Mouse (Mus musculus) inflammation-experienced regulatory T-cells, adult 6 months (primary cell): ENCODE measurements around the gene 2010106E10Rik. TPM values are rescaled to one million over a fixed set of nuclear protein-coding genes. Genes with fewer than 3 reads are reported as not detected.

ENCODE experiments used
- ATAC-seq: one replicate; pipeline ENCODE4 v1.8.0; 2017
- polyA plus RNA-seq, 3 experiments: library from polyadenylated mRNA; unstranded; fragments of 100-300 nt; shearing (Covaris generic); gene quantifications; one replicate each; pipeline ENCODE4 v1.2.1; 2017

The 2010106E10Rik gene
- polyA plus RNA-seq = not detected

DNA sequence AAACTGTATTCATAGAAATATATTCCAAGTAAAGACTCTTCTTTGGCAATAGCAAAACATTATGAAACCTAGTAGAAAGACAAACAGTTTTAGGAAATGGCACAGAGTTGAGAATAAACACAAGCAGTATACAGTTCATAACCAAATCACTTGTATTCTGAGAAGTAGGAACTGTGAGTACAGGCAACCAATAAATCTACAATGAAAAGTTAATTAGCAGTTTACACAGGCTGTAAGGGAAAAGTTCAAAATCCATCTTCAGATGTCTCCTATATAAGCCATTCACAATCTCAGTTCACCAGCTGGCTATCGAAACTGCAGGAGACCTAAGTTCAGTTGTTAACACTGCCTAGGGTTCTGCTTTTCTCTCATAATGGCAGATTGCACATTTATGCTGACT lies at the start of gene 2010106E10Rik:
Gene 2010106E10Rik (plus strand): TSS at position 301 of the 400 bp plus-strand sequence.
- no peak for ATAC-seq

GRCm38 (mm10) chrX:112505651-112506050 lies 10.6 kb downstream of the 2010106E10Rik start:
- no peak for ATAC-seq

GRCm38 (mm10) chrX:112524755-112525154 lies 29.7 kb downstream of the 2010106E10Rik start:
- ATAC-seq = no peak

DNA sequence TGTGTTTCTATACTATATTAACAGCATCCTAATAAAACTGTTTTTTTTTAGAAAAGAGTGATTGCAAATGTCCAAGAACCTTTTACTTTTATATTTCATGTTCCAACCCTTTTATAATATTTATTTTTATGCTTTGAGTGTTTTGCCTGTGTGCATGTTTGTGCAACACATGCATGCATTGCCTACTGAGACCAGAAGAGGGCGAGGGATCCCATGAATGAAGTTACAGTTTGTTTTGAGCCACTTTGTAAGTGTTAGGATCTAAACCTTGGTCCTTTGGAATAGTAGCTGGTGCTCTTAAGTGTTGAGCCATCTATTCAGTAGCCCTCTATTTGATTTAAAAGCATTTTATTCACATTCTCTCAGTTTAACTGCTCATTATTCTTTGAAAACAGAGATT lies 48.0 kb downstream of the 2010106E10Rik start:
- ATAC-seq = no peak

DNA sequence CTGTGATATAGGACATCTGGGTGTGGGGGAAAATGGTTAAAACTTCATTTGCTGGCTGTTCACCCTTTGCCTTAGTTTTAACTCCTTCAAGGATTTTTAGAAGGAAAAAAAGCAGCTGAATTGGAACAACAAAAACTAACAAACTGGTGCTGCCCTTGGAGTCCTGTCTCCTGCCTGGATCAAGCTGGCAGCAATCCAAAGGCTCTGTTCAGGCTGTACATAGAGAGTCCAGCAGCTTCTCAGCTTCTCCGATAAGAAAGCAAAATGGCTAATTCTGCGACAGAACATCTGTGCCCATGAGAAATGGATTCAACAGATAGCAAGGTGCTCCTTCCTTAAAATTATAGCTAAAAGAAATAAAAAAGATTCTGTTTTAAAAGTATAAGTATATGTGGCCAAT lies 72.6 kb downstream of the 2010106E10Rik start:
- ATAC-seq = no peak

DNA sequence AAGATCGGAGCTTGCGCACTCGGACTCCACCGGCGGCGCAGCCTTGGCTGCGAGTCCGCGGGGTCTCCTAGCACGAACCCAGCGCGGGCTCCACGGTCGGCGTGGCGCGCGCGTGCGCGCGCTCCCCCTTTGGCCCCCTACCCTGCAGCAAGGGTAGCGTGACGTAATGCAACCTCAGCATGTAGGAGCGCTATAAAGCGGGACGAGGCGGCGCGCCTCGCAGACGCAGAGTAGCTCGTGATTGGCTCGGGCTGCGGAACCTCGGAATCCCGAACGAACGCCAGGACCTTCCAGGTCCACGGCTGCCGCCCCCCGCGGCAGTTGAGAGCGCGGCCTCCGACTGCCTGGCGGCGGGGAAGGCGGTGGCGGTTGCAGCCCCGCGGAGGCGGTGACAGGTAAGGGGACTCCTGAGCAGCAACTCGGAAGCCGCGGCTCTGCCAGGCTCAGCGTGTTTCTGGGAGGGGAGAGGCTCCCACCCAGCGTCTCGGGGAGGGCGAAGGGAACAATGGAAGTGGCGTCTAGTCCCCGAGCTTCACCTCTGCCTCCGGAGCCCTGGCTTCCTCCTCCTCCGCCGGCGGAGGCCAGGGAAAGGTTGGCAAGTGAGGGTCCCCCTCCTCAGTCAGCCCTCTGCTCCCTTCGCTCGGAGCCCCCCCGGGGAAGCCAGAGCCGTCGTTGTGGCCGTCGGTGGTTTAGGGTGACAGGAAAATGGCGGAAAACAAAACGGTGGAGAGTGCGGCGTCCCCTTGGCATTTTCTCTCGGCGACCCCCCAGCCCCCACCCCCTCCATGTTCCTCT lies 105.6 kb downstream of the 2010106E10Rik start, which contains the start of gene Zfp711:
Gene Zfp711 (plus strand): TSS at position 16 of the 795 bp plus-strand sequence.
- no peak for ATAC-seq

DNA sequence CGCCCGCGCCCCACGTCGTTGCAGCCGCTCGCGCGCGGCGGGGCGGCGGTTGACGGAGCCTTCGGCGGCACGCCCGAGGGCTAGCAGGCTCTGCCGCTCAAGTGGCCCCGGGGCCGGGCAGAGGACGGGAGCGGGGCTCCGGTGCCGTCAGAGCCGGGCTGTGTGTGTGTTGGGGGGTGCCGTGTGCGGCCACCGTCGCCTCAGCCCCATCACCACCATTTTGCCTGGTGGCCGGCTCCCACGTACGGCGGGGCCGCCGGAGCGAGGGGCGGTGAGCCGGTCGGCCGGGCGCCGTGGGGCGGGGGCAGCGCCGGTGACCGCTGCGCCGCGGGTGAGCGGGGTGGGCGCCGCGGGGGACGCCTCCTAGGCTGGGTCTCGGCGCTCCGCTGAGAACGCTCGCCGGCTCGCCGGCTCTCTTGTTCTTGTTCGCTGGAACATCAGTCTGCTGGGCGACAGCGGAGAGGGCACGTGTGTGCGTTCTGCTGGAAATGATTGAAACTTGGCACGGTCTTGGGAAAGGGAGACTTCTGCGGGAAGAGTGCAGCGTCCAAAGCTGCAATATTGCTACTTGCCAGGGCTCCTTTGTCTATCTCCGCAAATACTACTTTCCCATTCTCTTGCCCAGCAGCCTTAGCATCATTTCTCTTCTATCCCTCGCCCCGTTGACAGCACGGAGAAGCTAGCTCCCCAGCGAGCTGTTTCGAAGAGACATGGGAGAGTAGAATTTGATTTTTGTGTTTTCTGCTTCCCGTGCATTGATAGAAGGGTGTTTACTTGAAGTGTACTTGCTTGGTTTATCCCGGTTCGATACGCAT lies 106.4 kb downstream of the 2010106E10Rik start:
- ATAC-seq = no peak

Other genes with a start within 250 kb of the 2010106E10Rik start
- 10 to 100 TPM; 31.7 to 41.1 (median 33.4) TPM for gene Apool, start 183.9 kb upstream of the 2010106E10Rik start, polyA plus RNA-seq
- gene Satl1, start 88.5 kb upstream of the 2010106E10Rik start, polyA plus RNA-seq = under 1 TPM in 1 of 3 experiments, not detected in 2; 0.25 TPM
- under 1 TPM in 1 of 3 experiments, not detected in 2; 0.12 TPM for gene Zfp711, start 105.3 kb downstream of the 2010106E10Rik start, polyA plus RNA-seq
- not detected for gene Pof1b, start 203.4 kb downstream of the 2010106E10Rik start, polyA plus RNA-seq